Mouse (Mus musculus) frontal cortex, postnatal 10 days (tissue): ENCODE data around the gene Adam1b.

Experiments used
- DNase-seq, 2 experiments: peaks; one replicate each; pipeline ENCODE4 v3.0.0; 2022; ENCODE audit warnings: low spot score in 2 of 2, mixed read lengths in 1 of 2

Gene Adam1b

DNA sequence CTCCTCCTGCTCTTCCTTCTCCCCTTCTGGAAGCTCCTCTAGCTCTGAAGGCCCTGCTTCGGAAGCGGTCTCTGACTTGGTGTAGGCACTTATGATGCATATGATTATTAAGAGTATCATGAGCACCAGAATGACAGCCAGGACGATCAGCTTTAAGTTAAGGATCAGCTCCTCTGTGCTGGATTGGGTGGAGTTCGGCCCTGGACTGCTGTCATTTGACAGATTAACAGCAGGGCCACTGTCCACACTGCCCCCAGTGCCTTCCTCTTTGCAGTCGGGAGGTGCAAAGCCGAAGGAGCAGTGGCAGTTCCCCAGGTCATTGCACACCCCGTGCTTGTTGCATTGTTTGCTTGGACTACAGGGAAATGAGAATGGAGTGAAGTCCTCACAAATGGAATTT is 2.5 kb downstream of the Adam1b start:
- DNase-seq, result no peak

DNA sequence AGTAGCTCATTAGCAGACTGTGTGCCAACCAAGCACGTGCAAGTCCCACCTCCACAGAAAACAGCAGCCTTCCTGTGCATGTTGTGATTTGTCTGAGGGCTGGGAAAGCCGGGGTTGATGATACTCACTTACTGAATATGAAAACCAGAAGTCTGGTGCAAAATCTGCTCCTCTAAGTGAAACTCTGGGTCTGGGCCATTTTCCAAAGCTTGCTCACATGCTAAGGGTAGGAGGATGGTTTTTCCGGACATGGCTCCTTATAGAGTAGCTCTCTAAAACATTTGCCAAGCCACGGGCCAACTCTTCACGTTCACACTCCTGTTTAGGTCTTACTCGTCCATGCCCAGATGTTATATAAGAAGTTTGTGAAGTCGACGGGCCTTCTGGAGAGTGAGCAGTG is 9.9 kb downstream of the Adam1b start:
- DNase-seq, result peak; percentile 19 to 50

DNA sequence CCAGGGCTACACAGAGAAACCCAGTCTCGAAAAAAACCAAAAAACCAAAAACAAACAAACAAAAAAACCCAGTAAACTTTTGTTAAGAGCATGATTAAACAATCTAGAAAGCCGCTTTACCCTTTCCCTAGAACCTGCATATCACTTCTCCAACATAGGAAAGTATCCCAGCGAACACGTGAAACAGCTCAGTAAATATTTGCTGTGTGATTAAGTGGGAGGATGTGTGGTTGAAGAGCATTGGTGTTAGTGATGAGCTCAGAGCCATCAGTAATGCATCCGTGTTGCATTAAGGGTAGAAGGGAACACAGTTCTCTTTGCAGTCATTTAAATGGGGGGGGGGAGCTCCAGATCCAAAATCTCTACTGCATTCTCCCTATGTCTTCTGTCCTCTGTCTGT is 18.4 kb downstream of the Adam1b start:
- no peak for DNase-seq

DNA sequence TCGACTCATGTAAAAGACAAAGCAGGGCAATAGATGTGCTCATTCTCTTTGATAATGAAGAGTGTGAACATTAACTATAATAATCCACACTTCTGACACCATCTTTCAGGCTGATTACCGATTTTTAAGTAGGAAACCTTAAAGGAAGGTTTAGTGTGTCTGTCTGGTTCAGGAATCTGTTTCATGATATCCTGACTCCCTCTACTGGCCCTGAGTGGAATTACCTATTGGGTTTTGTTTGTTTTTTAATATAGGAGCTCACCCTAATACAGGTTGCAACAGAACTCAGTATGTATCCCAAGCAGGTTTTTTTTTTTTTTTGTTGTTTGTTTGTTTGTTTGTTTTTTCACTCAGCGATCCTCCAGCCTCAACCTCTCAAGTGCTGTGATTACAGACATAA is 25.6 kb downstream of the Adam1b start:
- DNase-seq, result no peak

DNA sequence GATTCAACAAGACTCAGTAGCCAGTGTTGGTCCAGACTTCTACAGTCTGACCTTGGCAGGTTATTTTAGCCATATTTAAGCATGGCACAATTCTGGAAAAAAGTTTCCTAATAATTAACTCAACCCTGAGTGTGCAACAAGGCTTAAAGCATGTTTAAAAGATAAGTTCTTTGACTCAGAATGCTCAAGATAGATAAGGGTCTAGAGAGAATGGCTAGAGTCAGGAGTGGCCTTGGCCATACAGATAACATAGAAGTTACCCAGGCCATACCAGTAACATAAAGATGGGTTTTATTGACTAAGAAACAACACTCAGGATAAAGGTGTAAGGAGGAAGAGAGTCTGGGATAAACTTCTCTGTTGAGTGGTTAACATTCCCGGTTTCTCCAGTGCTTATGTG is 27.2 kb downstream of the Adam1b start:
- no peak for DNase-seq

DNA sequence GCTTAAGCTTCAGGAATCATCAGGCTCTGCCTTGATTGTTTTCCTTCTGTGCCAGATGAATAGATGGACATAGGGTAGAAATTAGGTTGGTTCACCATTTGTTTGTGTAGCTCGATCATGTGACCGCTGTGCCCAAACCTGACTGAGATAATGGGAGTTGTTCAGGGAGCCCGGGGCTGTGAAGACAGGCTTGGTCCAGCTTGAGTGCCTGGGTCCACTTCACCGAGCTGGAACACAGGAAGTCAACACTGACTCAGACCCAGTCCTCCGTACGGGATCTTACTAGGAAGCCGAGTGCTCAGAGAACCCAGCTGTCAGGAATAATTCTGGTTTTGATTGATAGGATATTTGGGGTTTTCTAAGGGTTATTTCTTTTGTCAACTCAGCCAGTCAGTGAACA is 28.6 kb downstream of the Adam1b start:
- no peak for DNase-seq

DNA sequence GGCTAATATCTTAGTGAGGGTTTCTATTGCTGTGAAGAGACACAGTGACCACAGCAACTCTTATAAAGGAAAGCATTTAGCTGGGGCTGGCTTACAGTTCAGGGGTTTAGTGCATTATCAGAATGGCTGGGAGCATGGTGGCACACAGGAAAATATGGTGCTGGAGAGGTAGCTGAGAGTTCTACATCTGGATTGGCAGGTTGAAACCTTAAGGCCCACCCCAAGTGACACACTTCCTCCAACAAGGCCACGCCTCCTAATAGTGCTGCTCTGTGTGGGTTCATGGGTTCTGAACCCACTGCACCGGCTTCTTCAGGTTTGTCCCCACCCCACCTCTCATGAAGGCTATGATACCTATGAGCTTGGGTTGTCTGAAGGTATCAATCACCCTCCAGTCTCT is 30.8 kb downstream of the Adam1b start:
- no peak for DNase-seq

DNA sequence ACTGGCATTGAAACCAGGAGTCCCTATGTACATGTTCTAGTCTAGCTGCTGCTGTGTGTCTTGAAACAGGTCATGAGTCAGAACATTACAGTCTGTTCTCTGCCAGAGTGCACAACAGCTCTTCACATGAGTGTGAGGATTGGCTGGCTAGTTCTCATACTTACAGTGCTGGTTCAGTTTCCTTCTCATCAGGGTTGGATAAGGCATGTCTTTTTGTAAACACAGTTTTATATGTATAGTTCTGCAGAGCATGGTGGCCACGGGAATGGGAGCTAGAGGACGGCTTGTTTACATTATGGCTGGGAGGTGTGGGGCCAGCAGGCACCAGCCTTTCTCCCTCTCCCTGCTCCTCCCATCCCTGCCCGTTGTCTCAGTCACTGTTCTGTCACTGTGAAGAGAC is 33.7 kb downstream of the Adam1b start:
- DNase-seq, result no peak

DNA sequence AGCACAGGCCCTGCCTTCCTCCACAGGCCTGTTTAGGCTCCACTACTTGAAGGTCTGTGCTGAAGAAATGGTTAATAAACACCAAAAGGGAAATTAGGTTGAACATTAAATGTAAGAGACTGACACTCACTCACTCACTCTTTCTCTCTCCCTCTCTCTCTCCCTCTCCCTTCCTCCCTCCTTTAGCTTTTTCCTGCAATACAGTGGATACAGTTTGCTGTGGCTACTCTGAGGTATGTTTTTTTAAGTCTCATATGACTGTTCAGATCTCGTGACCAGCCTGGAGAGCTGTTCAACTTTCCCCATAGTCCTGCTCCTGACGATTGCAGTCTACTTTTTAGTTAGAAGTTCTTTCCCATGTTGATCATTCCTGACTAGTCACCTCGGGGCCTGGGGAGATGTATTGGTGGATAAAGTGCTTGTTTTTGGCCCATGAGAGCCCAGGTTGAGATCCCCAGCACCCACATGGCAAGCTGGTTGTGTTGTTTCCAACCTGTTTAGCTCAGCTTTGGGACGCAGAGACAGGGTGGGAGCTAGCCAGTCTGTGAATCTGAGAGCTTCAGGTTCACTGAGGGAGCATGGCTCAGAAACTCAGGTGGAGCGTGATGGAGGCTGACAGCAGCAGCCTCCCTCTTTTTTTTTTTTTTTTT is 39.5 kb downstream of the Adam1b start:
- no peak for DNase-seq

DNA sequence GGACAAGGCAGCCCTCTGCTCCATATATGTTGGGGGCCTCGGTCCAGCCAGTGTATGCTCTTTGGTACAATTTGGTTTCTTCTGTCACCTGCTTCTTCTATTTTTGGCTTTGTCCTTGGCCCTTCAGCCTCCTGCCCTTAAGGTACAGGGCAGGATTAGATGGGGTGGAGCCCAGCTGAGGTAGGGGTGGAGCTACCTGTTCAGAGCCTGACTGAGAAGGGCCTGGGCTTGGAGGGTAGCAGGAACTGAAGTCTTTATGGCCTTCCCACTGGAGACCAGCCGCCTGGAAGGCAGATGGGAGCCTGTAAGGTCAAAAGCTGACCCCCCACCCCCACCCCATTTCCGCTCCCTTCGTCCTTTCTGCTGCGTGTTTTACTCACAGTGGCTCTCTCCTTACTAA is 40.3 kb downstream of the Adam1b start:
- DNase-seq, result no peak

DNA sequence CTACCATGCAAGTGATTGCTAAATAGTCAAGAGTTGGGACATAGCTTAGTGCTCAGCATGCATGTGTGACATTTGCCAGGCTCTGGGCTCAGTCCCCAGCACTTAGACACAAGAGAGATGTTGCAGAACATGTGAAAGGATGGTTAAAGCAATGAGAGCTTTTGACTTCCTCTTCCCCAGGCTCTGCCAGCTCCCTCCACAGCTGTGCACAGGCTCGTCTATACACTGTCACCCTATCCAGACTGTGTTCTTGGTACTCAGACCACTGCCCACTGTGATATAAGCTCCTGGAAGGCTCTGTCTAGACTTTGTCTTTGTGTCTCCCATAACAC is 41.1 kb downstream of the Adam1b start:
- no peak for DNase-seq

DNA sequence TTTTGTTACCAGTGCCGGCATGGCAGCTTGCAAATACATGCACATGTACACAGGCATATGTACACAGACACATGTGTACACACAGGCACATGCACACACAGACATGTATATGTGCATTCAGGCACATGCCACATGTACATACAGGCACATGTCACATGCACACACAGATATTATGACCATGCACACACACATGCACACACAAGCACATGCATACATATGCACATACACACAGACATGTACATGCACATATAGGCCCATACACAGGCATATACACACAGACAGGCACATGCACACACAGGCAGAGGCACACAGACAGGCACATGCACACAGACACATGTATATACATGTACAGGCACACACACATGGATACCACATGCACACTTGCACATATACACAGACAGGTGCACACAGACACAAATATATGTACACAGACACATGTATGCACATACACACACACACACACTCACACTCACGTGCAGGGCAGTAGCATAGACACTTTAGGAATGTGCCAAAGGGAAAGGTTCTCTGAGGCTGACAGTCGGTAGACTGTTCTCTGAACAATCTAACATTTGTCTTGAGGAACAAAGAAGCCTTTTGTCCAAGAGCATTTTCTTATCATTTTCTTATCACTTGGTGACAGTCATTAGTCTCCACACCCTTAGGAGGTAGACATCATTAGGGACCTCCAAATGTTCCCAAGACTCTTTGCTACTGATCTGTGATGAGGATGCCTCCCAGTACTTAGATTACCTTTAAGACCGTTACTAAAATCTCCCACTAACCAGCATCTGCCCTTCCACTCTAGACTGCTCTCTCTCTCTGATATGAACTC is 41.7 kb downstream of the Adam1b start:
- DNase-seq, result no peak

DNA sequence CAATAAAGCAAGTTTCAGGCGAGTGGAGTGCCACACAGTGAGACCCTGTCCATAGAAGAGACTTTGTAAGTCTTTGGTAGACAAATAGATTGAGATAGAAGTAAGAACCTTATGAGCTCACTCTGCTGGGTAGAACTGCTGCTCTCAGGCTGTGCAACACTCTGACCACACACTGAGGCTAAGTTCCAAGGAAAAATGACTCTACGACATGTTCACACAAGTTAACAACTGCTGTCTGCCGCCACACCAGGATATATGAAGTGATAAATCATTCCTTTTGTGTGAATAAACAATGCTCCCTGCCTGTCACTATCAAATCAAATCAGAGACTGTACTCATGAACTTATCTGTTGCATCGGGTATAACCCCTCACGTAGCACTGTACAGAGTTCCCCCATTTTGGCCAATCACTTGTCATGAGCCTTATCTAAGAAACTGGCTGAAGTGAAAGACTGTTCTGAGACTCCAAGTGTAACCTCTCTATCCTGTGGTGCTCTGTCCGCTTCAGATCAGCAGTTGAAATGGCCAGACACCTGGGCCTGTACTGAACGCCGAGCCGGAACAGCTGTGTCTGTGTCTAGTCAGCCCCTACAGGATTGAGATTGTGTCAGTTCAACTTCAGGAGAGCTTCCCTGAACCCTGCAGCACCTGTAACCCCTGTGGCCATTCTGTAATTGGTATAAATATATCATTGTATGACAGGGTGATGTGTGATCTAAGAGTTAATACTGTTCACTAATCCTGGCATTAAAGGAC is 47.5 kb downstream of the Adam1b start:
- no peak for DNase-seq

DNA sequence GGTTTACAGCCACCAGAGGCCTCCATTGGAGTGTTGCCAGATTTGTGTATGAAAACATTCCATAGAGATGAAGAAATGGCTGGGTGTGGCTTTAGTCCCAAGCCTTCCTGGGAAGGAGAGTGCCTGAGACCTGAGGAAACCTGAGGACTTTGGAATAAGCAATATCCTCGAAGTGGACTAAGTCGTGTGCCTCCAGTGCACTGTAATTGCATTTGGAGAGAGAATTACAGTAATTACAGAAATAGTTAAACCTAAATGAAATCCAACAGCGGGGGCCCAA is 48.8 kb downstream of the Adam1b start:
- no peak for DNase-seq

DNA sequence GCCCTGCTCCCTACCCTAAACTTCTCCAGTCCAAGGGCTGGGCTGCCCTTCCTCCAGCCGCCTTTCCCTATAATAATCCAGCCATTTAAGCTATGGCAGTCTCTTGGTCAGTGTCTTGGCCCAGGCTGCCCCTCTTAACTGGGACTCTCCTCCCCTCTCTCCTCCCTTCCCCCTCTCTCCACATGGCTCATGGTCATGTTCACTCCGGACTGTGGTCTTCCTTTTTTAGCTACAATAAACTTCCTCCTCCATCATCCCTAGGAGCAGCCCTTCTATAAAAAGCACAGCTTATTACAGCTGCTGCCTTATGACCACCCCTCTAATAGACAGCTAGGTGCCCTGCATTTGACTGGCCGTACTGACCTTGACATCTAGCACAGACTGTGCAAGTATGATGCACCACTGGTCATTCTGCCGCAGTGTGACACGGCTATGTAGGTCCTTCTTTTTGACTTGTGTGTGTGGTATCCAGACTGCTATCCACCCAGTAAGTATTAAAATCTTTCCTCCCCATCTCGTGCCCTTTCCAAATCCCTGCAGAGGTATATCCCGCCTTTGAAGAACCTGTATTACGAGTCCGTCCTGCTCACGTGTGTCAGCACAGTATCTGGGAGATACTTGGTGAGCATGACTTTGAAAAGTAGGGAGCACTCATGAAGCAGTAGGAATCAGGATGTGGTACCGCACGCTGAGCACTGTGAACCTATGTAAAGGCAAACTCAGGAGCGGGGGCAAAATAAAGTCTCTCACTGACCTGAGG is 49.3 kb downstream of the Adam1b start:
- DNase-seq, result no peak

DNA sequence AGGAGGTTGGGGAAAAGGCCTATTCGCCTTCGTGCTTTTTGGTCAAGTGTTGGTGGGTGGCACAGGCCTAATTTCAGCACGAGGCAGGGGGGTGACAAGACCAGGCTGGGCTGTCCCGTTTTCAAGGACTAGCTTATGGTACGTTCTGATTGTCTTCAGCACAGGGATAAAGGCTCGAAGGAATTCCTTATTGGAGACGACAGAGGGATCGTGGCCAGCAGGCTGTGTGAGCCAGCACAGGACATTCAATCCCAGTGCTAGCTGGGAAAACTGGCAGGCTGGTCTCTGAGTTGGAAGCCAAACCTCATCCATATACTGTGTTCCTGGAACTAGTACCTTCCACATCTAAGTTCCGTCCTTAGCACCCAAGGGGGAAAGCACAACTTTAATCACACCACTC is 50.3 kb downstream of the Adam1b start:
- DNase-seq, result no peak

DNA sequence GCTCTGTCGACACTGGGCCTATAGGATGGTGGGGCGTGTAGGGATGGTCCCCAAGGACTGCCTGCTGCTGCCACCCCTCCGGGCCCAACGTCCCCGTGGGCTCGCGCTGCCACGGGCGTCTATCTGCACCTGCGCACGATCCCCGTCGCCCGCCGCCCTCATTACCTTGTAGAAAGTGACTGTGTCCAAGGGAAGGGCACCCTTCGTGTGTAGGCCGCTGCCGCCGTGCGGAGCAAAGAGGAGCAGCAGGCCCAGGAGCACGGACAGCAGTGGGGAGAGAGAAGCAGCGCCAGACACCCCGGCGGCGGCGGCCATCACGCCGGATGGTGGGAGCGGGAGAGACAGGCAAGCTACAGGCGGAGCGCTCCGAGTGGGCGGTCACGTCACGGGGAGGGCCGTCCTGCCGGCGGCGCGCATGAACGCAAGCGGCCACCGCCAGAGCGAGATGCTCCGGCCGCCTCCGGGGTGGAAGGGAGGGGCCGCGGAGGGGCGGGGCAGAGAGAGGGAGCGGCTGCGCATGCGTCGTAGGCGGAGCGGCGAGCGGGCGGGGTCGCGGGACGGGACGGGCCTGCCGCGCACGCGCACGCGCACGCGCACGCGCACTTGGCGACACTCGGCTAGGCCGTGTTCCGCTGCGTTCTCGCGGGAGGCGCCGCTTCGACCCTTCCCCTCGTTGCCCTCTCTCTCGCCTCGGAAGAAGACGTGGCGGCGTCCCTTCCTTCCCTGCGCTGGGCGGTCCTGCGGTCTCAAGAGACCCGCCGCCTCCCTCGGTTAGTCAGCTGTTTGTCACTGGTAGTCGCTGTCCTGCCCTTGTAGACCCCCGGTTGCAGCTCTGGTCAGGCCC is 51.0 kb downstream of the Adam1b start, which contains the start of gene Erp29:
Gene Erp29 (minus strand): TSS at position 481 of the 844 bp plus-strand sequence.
- DNase-seq, result peak; percentile 96 to 98

DNA sequence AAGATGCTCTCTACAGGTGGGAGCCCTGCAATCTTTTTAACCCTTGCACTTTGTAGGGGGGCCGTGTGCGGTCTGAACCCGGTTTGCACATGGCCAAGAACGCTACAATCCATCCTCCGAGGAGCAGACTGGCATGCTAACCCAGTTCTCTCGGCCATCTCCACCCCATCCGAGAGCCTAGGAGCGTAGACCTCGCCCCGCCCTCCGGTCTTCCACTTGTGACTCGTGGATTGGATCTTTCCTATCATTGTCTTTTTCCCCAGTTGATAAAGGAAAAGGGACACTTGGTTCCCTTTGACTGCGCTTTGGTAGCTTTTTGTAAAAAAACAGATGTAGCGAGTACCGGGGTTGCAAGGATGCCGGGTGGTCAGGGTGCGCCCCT is 51.6 kb downstream of the Adam1b start, which contains the start of gene Tmem116:
Gene Tmem116 (plus strand): TSS at position 250 of the 382 bp plus-strand sequence.
- DNase-seq, result peak in 1 of 2 experiments; percentile 34

DNA sequence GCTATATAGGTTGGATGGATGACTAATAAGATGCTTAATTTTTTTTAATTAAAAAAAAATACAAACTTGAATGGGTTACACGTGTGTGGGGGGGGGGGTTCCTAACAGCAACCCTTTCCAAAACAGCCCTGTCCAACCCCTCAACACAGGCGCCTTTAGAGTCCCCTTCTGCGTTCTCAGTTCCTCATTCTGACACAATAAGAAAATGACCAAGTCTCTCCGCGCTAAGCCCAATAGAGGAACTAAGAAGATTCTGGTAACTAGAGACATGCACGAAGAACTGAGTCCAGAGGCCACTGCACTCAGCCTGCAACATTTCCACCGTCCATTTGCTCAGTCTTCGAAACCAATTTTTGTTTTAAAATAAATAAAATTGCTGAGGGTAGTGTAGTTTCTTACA is 52.0 kb downstream of the Adam1b start:
- DNase-seq, result no peak

DNA sequence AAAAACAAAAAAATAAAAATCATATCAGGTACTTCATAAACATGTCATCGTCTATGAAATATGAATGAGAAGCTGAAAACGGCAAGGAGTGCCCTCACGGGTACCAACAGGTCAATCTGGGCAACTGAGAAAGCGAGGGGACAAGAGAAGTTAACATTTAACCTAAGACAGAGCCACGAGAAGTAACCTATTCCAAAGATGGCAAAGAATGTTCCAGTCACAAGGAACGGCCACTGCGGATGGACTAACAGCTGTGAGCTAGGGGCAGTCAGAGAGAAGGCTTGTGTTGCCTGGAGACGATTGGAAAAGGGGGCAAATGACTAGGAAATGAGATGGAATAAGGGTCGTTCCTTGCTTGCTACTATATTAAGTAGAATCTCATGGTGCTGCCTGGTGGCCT is 52.8 kb downstream of the Adam1b start:
- DNase-seq, result no peak
